Mouse (Mus musculus) kidney, adult 2 months (tissue): Measurements from ENCODE around the gene Wars.

ENCODE experiments used
- CTCF ChIP-seq: fragments of 200-500 bp; conservative IDR thresholded peaks from 2 replicates; pipeline ENCODE4 v1.5.1; 2011; ENCODE audit warnings: low read depth, mild to moderate bottlenecking, control low read depth, low read length, moderate library complexity, mixed read lengths; ENCODE audit not compliant: insufficient read depth, insufficient read length
- POLR2A ChIP-seq: fragments of 200-500 bp; IDR thresholded peaks from one replicate; pipeline ENCODE4 v1.6.1; 2011; ENCODE audit warnings: low read depth, low read length, control low read depth

- TF ChIP-seq POLR2A, result no peak
- peak; percentile 55 for TF ChIP-seq CTCF
Observed at GRCm38 (mm10) chr12:108896006-108896405, 2.0 kb upstream of the Wars start.
